Mouse (Mus musculus): ENCODE measurements around the gene 1700067P10Rik.

Gene 1700067P10Rik

GRCm38 (mm10) chr17:48089019-48089418 is at the start of gene 1700067P10Rik:
1700067P10Rik (plus strand) TSS chr17:48089319.
- no peak for DNase-seq

DNA sequence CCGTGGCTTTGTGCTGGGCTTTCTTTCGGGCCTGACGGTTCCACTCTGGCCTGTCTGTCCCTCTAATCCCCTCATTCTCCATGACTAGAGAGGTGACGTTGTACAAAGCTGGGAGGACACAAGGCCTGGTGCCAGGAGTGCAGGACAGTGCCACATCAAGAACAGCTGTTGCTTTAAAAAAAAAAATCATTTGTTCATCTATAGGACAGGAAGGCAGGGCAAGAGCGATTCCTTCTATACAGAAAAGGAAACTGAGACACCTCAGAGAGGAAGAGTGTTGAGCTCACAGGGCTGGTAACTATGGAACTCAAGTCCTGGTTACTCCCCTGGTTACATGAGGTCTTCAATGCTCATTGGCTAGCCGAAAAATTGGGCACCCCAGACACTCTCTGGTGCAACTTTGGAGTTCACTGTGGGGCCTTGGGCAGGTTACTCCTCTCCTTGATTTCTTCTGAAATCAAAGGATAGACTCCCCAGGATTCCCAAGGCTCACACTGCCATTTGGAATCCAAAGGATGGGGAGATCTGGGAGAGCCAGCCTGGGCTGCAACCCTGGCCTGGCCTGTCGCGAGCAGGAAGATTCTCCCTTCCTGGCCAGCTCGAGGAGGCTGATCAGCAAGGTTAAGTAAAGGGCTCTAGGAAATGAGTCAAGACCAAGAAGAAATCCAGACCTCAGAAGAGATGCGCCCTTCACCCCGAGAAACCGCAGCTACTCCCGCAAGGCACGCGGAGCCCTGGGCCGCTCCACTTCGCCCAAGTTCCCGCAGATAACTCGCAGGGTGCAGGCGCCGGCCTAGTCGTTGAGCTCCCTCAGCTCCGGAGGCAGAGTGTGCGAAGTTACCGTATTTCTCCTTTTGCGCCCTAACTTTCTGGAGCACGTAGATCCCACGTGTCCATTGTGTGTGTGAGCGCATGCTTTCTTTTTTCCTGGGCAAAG is 47.5 kb upstream of the 1700067P10Rik start:
- DNase-seq, result peak; percentile 70 to 72

GRCm38 (mm10) chr17:48043154-48043880 is 45.8 kb upstream of the 1700067P10Rik start:
- DNase-seq, result no peak

- peak; percentile 84 to 91 for DNase-seq
These were observed 43.5 kb upstream of the 1700067P10Rik start for GRCm38 (mm10) chr17:48045631-48046030.

DNA sequence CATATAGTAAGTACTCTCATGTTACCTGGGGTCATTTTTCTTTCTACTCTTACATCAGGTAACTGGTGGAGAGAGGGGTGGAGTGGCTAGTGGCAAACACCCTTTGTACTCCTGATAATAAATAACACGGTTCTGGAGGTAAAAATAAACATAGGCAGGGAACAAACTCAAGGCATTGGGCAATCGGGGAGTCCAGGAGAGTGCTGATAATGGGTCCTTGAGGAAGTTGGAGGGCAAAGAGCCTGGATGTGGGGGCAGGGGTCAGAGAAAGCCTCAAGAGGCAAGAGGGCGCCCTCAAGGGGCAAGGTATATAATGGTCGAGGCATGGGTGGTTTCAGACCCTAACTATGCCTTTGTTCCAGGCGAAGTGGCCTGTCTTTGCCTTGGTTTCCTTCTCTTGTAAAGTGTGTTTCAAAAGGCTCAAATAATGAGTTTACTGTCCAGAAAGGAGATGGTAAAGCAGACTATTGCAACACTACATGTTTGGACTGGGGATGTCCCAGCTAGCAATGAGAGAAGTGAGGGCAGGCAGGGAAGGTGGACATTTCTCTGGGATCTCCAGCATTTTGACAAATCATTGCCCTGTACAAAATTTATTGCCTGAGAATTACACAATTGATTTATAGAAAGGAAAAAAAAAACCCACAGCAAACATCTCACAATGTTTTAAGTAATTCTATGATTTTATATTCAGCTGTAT is 37.3 kb upstream of the 1700067P10Rik start:
- DNase-seq, result no peak

GRCm38 (mm10) chr17:48052338-48053067 is 36.6 kb upstream of the 1700067P10Rik start:
- DNase-seq, result peak; percentile 75 to 83

DNA sequence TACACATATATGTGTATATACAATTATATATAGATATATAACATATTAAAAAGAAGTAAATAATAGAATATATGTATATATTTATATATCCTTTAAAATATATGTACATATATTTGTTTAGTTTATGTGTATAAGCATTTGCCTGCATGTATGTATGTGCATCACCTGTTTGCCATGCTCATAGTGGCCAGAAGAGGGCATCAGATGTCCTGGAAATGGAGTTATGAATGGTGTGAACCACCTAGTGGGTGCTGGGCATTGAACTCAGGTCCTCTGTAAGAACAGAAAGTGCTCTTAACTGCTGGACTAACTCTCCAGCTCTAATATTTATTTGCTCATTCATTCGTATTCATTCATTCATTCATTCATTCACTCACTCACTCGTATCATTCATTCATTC is 35.5 kb upstream of the 1700067P10Rik start:
- DNase-seq, result no peak

GRCm38 (mm10) chr17:48055076-48055816 is 33.9 kb upstream of the 1700067P10Rik start:
- no peak for DNase-seq

DNA sequence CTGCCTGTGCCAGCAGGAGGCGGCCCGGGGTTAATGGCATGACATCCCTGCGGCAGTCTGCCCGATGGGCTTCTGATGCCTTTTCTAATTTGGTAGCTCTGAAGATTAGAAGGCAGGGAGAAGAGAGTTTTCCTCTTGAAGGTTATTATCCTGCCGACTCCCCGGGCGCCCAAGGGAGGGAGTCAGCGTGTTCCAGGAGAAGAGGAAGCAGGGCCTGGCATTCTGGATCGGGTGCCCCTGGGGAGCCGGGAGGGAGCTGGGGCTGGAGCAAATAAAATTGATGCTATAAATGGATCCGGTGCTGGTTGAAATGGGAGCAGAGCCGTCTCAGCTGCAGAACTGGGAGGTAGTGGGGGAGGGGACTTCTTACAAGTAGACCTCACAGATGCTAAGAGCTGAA is 31.7 kb upstream of the 1700067P10Rik start:
- DNase-seq, result peak in 1 of 2 experiments; percentile 39

DNA sequence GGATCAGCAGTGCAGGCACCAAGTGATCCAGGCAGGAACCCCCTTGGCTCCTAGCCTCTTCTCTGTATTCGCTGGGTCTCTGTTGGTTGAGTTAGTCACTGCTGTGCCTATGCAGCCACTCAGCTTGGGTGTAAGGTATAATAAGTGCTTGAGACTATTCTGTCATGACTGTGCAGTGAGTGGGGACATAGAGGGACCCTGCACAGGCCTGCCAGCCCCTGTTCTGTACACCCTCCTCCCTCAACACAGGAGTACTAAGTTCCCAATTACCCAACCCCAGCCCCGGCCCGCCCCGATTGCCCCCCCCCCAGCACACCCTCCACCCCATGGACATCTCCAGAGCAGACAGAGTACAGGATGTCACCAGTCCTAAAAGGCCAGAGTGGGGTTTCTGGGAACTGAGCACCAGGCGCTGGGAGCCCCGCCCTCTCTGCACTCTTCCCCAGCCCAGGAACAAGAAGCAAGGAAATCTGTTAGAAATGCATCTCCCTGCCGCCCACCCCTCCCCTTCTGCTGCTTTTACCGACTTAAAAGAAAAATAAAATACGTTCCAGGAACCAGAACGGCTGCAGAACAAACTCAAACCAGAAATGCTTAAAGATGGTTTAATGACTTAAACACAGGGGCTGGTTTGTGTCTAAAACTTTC is 24.8 kb upstream of the 1700067P10Rik start:
- DNase-seq, result no peak

DNA sequence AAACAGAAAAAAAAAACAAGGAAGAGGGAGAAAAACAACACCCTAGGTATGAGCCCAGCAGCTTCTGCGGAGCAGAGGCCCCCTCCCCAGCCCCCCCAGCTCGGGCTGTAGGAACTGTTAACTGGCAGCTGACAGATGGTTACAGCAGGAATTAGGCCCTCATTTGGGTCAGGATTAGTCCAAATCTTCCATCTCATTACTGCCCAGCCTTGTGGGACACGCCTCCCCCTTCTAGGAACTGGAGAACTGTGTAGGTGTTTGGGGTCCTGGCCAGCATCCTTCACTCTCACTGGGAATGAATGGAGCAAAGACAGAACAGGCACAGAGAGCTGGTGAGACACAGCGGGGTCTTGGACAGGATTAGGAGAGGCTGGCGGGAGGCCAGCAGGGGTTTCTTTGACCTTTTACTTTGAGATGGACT is 24.0 kb upstream of the 1700067P10Rik start:
- DNase-seq, result peak; percentile 68 to 75

GRCm38 (mm10) chr17:48067083-48067614 is 22.0 kb upstream of the 1700067P10Rik start:
- no peak for DNase-seq

DNA sequence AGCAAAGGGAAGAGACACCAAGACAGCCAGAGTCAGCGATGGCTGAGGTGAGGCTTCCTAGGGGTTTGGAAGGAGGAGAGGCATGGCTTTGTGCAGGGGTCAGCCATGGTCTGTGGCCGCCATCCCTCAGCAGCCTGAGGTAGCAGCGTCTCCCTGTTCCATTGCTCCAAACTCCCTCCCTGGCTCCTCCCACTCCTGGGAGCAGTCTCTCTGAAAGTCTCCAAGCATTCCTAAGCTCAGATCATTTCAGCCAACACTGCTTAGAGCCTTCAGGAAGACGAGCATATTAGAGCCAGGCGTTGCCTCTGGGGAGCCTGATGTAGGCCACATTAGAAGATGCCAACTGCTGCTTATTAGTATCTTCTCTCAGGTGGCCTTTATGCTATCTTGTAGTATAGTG is 21.4 kb upstream of the 1700067P10Rik start:
- DNase-seq, result no peak

- DNase-seq, result no peak
These were observed 8.5 kb upstream of the 1700067P10Rik start for GRCm38 (mm10) chr17:48080626-48081025.

DNA sequence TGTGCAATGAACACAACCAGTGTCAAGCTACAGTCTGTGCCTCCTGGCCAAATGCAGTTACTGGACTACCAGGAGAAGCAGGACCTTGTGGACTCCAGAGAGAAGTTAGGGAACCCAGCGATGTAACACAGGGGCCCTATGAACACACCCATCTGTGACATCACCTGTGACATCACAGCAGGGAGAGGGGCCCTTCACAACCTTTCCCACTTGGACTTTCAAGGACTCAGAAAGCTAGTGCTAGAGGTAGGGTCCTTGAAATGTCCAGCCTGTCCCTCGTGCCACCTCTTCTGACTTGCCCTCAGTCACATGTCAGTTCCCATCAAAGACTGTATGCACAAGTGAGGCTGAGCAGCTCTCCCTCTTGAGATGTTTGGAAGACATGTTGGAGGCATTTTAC is 327 bp downstream of the 1700067P10Rik start:
- no peak for DNase-seq

- peak; percentile 70 to 79 for DNase-seq
These were observed 1.2 kb downstream of the 1700067P10Rik start for GRCm38 (mm10) chr17:48090305-48090704.

DNA sequence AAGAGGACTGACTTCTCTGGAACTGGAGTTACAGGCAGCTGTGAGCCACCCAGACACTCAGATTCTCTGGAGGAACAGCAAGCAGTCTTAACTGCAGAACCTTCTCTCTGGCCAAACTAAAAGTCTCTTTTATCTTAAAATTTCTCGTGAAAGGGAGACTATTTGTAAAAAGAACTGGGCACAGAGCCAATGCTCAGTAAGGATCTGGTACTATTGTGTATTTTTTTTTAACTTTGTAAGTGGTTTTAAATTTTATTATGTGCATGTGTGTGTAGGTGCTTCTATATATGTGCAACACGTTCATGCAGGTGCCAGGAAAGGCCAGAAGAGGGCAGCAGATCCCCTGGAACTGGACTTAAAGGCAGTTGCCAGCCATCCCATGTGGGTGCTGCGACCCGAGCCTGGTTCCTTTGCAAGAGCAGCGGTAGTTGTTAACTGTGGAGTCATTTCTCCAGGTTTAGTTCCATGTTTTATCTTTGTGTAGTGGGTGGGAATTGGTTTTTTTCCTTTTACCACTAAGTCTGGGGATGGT is 4.2 kb downstream of the 1700067P10Rik start:
- DNase-seq, result no peak

DNA sequence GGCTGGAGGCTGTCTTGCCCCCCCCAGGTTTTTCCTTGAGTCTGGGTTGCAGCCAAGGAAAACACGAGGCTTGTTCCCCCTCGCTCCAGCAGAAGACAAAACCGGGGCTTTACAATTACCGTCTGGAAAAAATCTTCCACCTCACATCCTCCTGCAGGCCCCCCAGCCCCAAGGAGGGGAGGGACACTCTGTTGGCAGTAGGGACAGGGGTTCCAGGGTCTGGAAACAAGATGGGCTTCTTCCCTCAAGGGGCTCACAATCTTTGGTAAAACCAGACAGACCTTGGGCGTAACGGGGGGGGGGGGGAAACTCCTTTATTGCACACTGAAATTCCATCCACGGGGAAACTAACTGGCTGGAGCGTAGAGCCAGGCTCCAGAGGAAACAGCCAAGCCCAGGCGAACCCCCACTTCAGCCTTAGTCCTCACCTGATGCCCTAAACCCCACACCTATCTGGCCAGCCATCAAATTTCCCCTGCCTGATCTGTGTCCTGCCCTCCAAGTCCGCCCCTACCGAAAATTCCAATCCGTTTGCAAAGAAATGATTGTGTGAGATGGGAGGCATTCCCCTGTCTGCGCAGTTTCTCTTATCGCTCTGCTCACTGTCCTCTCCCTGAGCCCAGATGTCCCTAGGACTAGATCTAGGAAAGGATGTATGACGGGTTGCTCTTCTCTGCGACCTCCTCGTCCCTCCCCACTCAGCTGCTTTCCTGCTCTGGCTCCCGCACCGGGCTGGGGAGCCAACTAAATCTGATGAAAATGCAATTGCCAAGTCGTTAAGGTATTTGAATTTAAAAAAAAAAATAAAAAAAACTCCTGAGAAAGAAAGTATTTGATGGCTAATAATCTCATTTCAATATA is 5.9 kb downstream of the 1700067P10Rik start:
- no peak for DNase-seq

- DNase-seq, result peak; percentile 34 to 39
These were observed 6.6 kb downstream of the 1700067P10Rik start for GRCm38 (mm10) chr17:48095718-48096121.

Measured in cerebellum, postnatal 10 days (tissue).